Mouse (Mus musculus) erythroid progenitor cell, adult 5-6 weeks (primary cell): ENCODE results near the gene Mstn. TPM values are rescaled to one million over a fixed set of nuclear protein-coding genes. Genes with fewer than 3 reads are reported as not detected.

Experiments used
- ATAC-seq: replicated peaks from 2 replicates; pipeline ENCODE4 v1.8.0; 2016; ENCODE audit warnings: moderate number of reproducible peaks, mild to moderate bottlenecking, moderate TSS enrichment, inconsistent platforms; ENCODE audit not compliant: poor library complexity, low FRiP score, severe bottlenecking
- total RNA-seq, 2 experiments: library from RNA; stranded (forward) in 1 of 2; stranded (reverse) in 1 of 2; fragments of 150-400 nt in 1 of 2; fragments of 186-747, 209-891 nt in 1 of 2; gene quantifications; 2 replicates each; pipeline versions ENCODE4 v1.2.3 to v1.2.4; 2015 to 2017; ENCODE audit warnings: low replicate concordance in 2 of 2

The Mstn gene
- total RNA-seq, 2 experiments from 2014 or later: not detected

DNA sequence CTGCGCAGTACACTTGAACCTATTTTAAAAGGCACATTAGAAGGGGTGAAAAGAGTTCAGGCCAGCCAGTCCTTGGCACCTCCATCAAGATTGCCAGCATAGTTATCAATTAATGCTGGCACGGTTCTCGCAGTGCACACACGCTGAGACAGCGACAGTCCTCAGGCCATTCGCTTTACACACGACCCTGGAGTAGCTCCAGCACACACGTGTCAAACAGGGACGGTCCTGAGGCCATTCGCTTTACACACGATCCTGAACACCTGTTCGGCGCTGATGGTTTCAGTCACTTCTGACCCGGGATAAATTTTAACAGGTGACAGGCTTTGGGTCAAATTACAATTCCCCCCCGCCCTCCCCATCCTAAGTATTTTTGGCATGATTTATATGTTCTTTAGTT, 23.8 kb downstream of the Mstn start:
- ATAC-seq: no peak

DNA sequence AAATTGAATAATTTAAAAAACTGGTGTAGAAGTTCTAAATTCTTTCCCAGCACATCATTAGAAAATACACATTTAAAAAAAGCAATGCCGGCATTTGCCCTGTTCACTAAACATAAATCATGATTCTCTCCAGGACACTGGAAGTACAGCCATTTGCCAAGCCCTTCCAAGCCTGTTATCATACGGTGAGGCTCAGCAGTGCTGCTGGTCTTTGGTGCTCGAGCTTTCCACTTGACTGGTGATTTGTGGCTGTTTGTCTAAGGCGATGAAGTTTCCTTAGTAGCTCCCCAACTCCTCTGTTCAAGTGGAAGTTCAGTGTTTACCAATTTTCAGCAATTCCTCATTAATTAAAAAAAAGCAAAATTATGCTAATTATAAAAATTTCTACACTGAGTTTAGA, 24.6 kb downstream of the Mstn start:
- no peak for ATAC-seq

DNA sequence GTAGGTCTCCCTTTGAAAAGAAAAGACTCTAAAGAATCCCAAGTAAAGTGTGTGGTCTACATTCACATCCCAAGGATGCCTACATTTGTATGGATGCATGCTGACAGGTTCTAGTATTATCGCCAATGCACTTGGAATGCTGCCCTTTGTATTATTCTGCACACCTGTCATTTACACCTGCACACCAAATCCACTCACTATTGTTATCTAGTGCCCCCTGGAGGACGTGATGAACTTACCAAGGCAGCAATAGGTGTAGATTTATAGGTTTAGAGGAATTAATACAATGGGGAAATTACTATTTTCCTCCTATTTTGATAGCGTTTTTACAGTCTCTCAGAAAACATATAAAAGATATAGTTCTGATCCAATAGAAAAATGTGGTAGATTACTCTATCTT, 31.7 kb downstream of the Mstn start:
- ATAC-seq: no peak

DNA sequence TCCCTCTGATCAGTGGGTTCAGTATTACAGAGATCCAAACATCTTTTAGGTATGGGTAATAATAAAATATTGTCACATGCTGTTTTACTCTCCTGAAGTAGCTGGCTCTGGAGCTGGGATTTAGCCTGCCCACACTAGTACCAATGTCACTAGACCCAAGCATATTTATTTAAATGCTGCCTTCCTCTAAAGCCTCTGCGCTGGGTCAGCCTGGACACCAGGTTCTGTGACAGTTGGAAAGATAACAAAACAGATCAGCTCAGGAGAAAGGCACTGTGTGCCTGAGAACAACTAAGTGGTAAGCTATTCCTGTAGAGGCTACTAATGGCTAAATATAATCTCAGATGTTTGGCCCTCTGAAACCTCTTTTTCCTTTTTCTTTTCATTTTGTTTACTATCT, 49.1 kb downstream of the Mstn start:
- no peak for ATAC-seq

Other genes with a start within 250 kb of the Mstn start
- gene Inpp1, start 244.0 kb upstream of the Mstn start, total RNA-seq (2015; ENCODE audit: low replicate concordance): 0.72 and 3.4 TPM in 2 replicates
- 6.2 and 6.3 TPM in 2 replicates for gene Inpp1, start 244.0 kb upstream of the Mstn start, total RNA-seq (2017; ENCODE audit: low replicate concordance)
- 8.3 and 13.0 TPM in 2 replicates for gene Hibch, start 216.7 kb upstream of the Mstn start, total RNA-seq (2015; ENCODE audit: low replicate concordance)
- 10.5 and 20.8 TPM in 2 replicates for gene Hibch, start 216.7 kb upstream of the Mstn start, total RNA-seq (2017; ENCODE audit: low replicate concordance)
- not detected in 2 replicates for gene 1700019D03Rik, start 41.5 kb upstream of the Mstn start, total RNA-seq (2015; ENCODE audit: low replicate concordance)
- not detected in 2 replicates for gene 1700019D03Rik, start 41.5 kb upstream of the Mstn start, total RNA-seq (2017; ENCODE audit: low replicate concordance)
- not detected in 2 replicates for gene 1700019A02Rik, start 126.0 kb downstream of the Mstn start, total RNA-seq (2015; ENCODE audit: low replicate concordance)
- gene 1700019A02Rik, start 126.0 kb downstream of the Mstn start, total RNA-seq (2017; ENCODE audit: low replicate concordance): not detected in 2 replicates
- 13.4 and 18.7 TPM in 2 replicates for gene Pms1, start 235.4 kb downstream of the Mstn start, total RNA-seq (2015; ENCODE audit: low replicate concordance)
- 10.2 and 16.7 TPM in 2 replicates for gene Pms1, start 235.4 kb downstream of the Mstn start, total RNA-seq (2017; ENCODE audit: low replicate concordance)
- gene Ormdl1, start 235.5 kb downstream of the Mstn start, total RNA-seq (2015; ENCODE audit: low replicate concordance): 17.3 and 31.0 TPM in 2 replicates
- 23.9 and 27.2 TPM in 2 replicates for gene Ormdl1, start 235.5 kb downstream of the Mstn start, total RNA-seq (2017; ENCODE audit: low replicate concordance)
- gene Gm28778, start 235.5 kb downstream of the Mstn start, total RNA-seq (2015; ENCODE audit: low replicate concordance): not detected in 2 replicates
- gene Gm28778, start 235.5 kb downstream of the Mstn start, total RNA-seq (2017; ENCODE audit: low replicate concordance): not detected in 2 replicates